ENCODE assay signal across 8 mouse cellular contexts in genomic region chrX:48454495-48454878, GRCm38 (mm10). TPM values are rescaled to one million over a fixed set of nuclear protein-coding genes. Genes with fewer than 3 reads are reported as not detected.
DNase-seq lines count a peak whose midpoint lies in the region; ATAC-seq and TF ChIP-seq lines count a peak whose summit lies in the region.

No protein-coding gene starts in this region.

- WGBS in lung, postnatal 0 days, result 15% methylated on average over 6 of the region's 21 CpGs
- WGBS in forebrain, embryonic 11.5 days, result 15% methylated on average over 14 of the region's 21 CpGs
- WGBS in limb, embryonic 15.5 days, result 26% methylated on average over 20 of the region's 21 CpGs
- WGBS in stomach, embryonic 14.5 days, result 37% methylated on average over 13 of the region's 21 CpGs

- peak overlapping the region; percentile 77; the same call in 1 of the 2 replicates for H3K27ac ChIP-seq in lung, postnatal 0 days (ENCODE audit: low read length)
- H3K27ac ChIP-seq in forebrain, embryonic 11.5 days (ENCODE audit: low read depth, low read length), result no peak overlapping the region
- peak overlapping the region; percentile 60 for H3K27ac ChIP-seq in limb, embryonic 15.5 days
- peak overlapping the region; percentile 39; the same call in 1 of the 2 replicates for H3K27ac ChIP-seq in stomach, embryonic 14.5 days (ENCODE audit: low read length)

- no peaks in the 10 kb centered on the region for H3K27me3 ChIP-seq in lung, postnatal 0 days (replicated peaks; ENCODE audit: insufficient read depth, low read length)
- H3K27me3 ChIP-seq in forebrain, embryonic 11.5 days (ENCODE audit: control insufficient read depth, insufficient read depth, low read length), result peaks cover 21% of the 10 kb centered on the region
- 0 out of 2 replicates have a peak, but pooled peaks cover 5% of the 10 kb centered on the region for H3K27me3 ChIP-seq in limb, embryonic 15.5 days
- no peaks in the 10 kb centered on the region for H3K27me3 ChIP-seq in stomach, embryonic 14.5 days (ENCODE audit: control insufficient read depth, insufficient read depth, low read length)

- no peak for TF ChIP-seq CTCF in lung, postnatal 0 days (IDR thresholded peaks at IDR 0.05)

- ATAC-seq in lung, postnatal 0 days, result peak; percentile 43; the same call in 1 of the 2 replicates
- peak; percentile 29; the same call in 1 of the 2 replicates for ATAC-seq in forebrain, embryonic 11.5 days (replicated peaks; ENCODE audit: low FRiP score)
- ATAC-seq in limb, embryonic 15.5 days (ENCODE audit: insufficient number of reproducible peaks, low FRiP score, low TSS enrichment, low read depth), result no peak; the same call in 1 of the 2 replicates
- ATAC-seq in stomach, embryonic 14.5 days (ENCODE audit: insufficient number of reproducible peaks, insufficient read depth, low FRiP score, low read depth), result peak; percentile 77

- no peaks in the 10 kb centered on the region for H3K4me1 ChIP-seq in lung, postnatal 0 days (ENCODE audit: insufficient read depth, low read depth, low read length)
- peaks cover 2% of the 10 kb centered on the region; the same call in 1 of the 2 replicates for H3K4me1 ChIP-seq in forebrain, embryonic 11.5 days (replicated peaks; ENCODE audit: control insufficient read depth, insufficient read depth, low read length)
- 0 out of 2 replicates have a peak, but pooled peaks cover 5% of the 10 kb centered on the region for H3K4me1 ChIP-seq in limb, embryonic 15.5 days
- no peaks in the 10 kb centered on the region; the same call in 1 of the 2 replicates for H3K4me1 ChIP-seq in stomach, embryonic 14.5 days (ENCODE audit: control insufficient read depth, insufficient read depth, low read length)

- peak; percentile 28 for DNase-seq in lung, postnatal 0 days (ENCODE audit: low spot score)
- no peak for DNase-seq in lung, postnatal 36 days
- DNase-seq in forebrain, embryonic 11.5 days (ENCODE audit: low spot score), result no peak
- DNase-seq in right cerebral cortex, postnatal 36 days (ENCODE audit: low spot score in 2 of 2), result no peak
- DNase-seq in thymus, postnatal 36 days, result no peak
- no peak for DNase-seq in frontal cortex, postnatal 10 days (ENCODE audit: low spot score in 2 of 2)

- H3K4me2 ChIP-seq in lung, postnatal 0 days (replicated peaks; ENCODE audit: low read depth, low read length), result peak overlapping the region; percentile 57
- H3K4me2 ChIP-seq in forebrain, embryonic 11.5 days (ENCODE audit: low read depth, low read length, severe bottlenecking), result peak overlapping the region; percentile 40; the same call in 1 of the 2 replicates
- peak overlapping the region; percentile 46 for H3K4me2 ChIP-seq in limb, embryonic 15.5 days
- peak overlapping the region; percentile 49 for H3K4me2 ChIP-seq in stomach, embryonic 14.5 days (replicated peaks; ENCODE audit: low read depth, low read length)

- no peak overlapping the region for H3K9ac ChIP-seq in lung, postnatal 0 days (replicated peaks; ENCODE audit: low read depth)
- no peak overlapping the region for H3K9ac ChIP-seq in forebrain, embryonic 11.5 days (ENCODE audit: low read length)
- H3K9ac ChIP-seq in limb, embryonic 15.5 days, result 0 out of 2 replicates have a peak overlapping the region, but pooled peaks have one; percentile 4
- H3K9ac ChIP-seq in stomach, embryonic 14.5 days (replicated peaks; ENCODE audit: low read depth, low read length), result peak overlapping the region; percentile 14; the same call in 1 of the 2 replicates

- peak overlapping the region; percentile 53 for H3K4me3 ChIP-seq in lung, postnatal 0 days (ENCODE audit: low read depth, low read length)
- H3K4me3 ChIP-seq in forebrain, embryonic 11.5 days (ENCODE audit: low read depth, low read length), result peak overlapping the region; percentile 38
- peak overlapping the region; percentile 54 for H3K4me3 ChIP-seq in limb, embryonic 15.5 days
- H3K4me3 ChIP-seq in stomach, embryonic 14.5 days (ENCODE audit: low read depth, low read length), result peak overlapping the region; percentile 47

- H3K9me3 ChIP-seq in lung, postnatal 0 days (ENCODE audit: low read length), result no peaks in the 10 kb centered on the region
- H3K9me3 ChIP-seq in forebrain, embryonic 11.5 days (ENCODE audit: control insufficient read depth, low read length), result no peaks in the 10 kb centered on the region
- H3K9me3 ChIP-seq in limb, embryonic 15.5 days, result no peaks in the 10 kb centered on the region
- H3K9me3 ChIP-seq in stomach, embryonic 14.5 days (ENCODE audit: control insufficient read depth, low read depth, low read length), result no peaks in the 10 kb centered on the region

- TF ChIP-seq EP300 in lung, postnatal 0 days (IDR thresholded peaks at IDR 0.05), result no peak

- H3K36me3 ChIP-seq in lung, postnatal 0 days (ENCODE audit: insufficient read depth, low read length), result no peaks in the 10 kb centered on the region
- H3K36me3 ChIP-seq in forebrain, embryonic 11.5 days (ENCODE audit: control insufficient read depth, insufficient read depth, low read length), result no peaks in the 10 kb centered on the region
- H3K36me3 ChIP-seq in limb, embryonic 15.5 days, result no peaks in the 10 kb centered on the region
- no peaks in the 10 kb centered on the region for H3K36me3 ChIP-seq in stomach, embryonic 14.5 days (ENCODE audit: control insufficient read depth, insufficient read depth, low read length)

RNA-seq across cellular contexts. Expression of gene Elf4, which starts 8.4 kb away (rescaled TPM):
- 3.5 and 3.8 TPM in 2 replicates for polyA plus RNA-seq in lung, postnatal 0 days (2015; fragmentation: Nextera tagmentation; extraction: Ambion mirVana)
- polyA plus RNA-seq in forebrain, embryonic 11.5 days (2014; fragmentation: Nextera tagmentation; extraction: Ambion mirVana), result 2.7 and 3.2 TPM in 2 replicates
- polyA plus RNA-seq in limb, embryonic 15.5 days (2015; fragmentation: Nextera tagmentation; extraction: Ambion mirVana), result 8.1 and 8.7 TPM in 2 replicates
- 13.5 and 15.2 TPM in 2 replicates for polyA plus RNA-seq in stomach, embryonic 14.5 days (2014; fragmentation: Nextera tagmentation; extraction: Ambion mirVana)

RNA-seq across cellular contexts. Expression of gene Aifm1, which starts 58.9 kb away (rescaled TPM):
- polyA plus RNA-seq in lung, postnatal 0 days (2015; fragmentation: Nextera tagmentation; extraction: Ambion mirVana), result 30.4 and 33.5 TPM in 2 replicates
- polyA plus RNA-seq in forebrain, embryonic 11.5 days (2014; fragmentation: Nextera tagmentation; extraction: Ambion mirVana), result 80.7 and 83.6 TPM in 2 replicates
- polyA plus RNA-seq in limb, embryonic 15.5 days (2015; fragmentation: Nextera tagmentation; extraction: Ambion mirVana), result 55.3 and 59.3 TPM in 2 replicates
- polyA plus RNA-seq in stomach, embryonic 14.5 days (2014; fragmentation: Nextera tagmentation; extraction: Ambion mirVana), result 61.9 and 63.8 TPM in 2 replicates

Comparison
In these comparisons a context has a peak if more than half of its experiments do, and no peak if none do; other contexts are left out.
1. H3K9ac ChIP-seq: peak in limb, embryonic 15.5 days (single experiment) and stomach, embryonic 14.5 days (single experiment); none in lung, postnatal 0 days (single experiment) and forebrain, embryonic 11.5 days (single experiment).
2. Peak in every context shown above with its lines, with median percentiles within 50 percentile points of each other: H3K4me2 ChIP-seq and H3K4me3 ChIP-seq.